Mouse (Mus musculus) stomach, postnatal 0 days (tissue): Measurements from ENCODE around the gene Chst5. TPM values are rescaled to one million over a fixed set of nuclear protein-coding genes. Genes with fewer than 3 reads are reported as not detected.

Experiments
- ATAC-seq: fragments of 200-750 bp; cut with Nextera tagmentation; 2 replicates; pipeline ENCODE4 v1.8.0; 2017; ENCODE audit not compliant: low FRiP score, low TSS enrichment
- DNase-seq: peaks from one replicate; pipeline ENCODE4 v3.0.0-alpha.2; 2016; ENCODE audit warnings: low spot score
- H3K27ac ChIP-seq: fragments of 300-500 bp; sonication (generic); replicated peaks from 2 replicates; pipeline ENCODE4 v1.5.1; 2014; ENCODE audit warnings: mild to moderate bottlenecking, control low read depth
- H3K27me3 ChIP-seq: fragments of 300-500 bp; sonication (generic); 2 replicates; pipeline ENCODE4 v1.6.1; 2014; ENCODE audit warnings: low read length; ENCODE audit not compliant: control insufficient read depth, insufficient read depth
- H3K36me3 ChIP-seq: fragments of 300-500 bp; sonication (generic); 2 replicates; pipeline ENCODE4 v1.6.1; 2014; ENCODE audit warnings: low read length, mixed read lengths; ENCODE audit not compliant: control insufficient read depth, insufficient read depth
- H3K4me1 ChIP-seq: fragments of 300-500 bp; sonication (generic); replicated peaks from 2 replicates; pipeline ENCODE4 v1.6.1; 2014; ENCODE audit warnings: antibody characterized with exemption; ENCODE audit not compliant: control insufficient read depth, insufficient read depth
- H3K4me2 ChIP-seq: fragments of 300-500 bp; sonication (generic); replicated peaks from 2 replicates; pipeline ENCODE4 v1.6.1; 2014; ENCODE audit warnings: low read depth, mild to moderate bottlenecking, control low read depth, moderate library complexity
- H3K4me3 ChIP-seq: fragments of 300-500 bp; sonication (generic); 2 replicates; pipeline ENCODE4 v1.5.1; 2014; ENCODE audit warnings: low read depth, low read length, control low read depth
- H3K9ac ChIP-seq: fragments of 300-500 bp; sonication (generic); 2 replicates; pipeline ENCODE4 v1.6.1; 2014; ENCODE audit warnings: mild to moderate bottlenecking, low read length, control low read depth, mixed read lengths
- H3K9me3 ChIP-seq: fragments of 300-500 bp; sonication (generic); 2 replicates; pipeline ENCODE4 v1.6.1; 2016; ENCODE audit warnings: low read length; ENCODE audit not compliant: control insufficient read depth
- CTCF ChIP-seq: IDR thresholded peaks from 2 replicates; pipeline ENCODE4 v1.5.1; 2016; ENCODE audit warnings: antibody characterized with exemption, low read depth, mild to moderate bottlenecking, moderate library complexity
- EP300 ChIP-seq: optimal IDR thresholded peaks from 2 replicates; pipeline ENCODE3; 2016; ENCODE audit warnings: antibody characterized with exemption
- WGBS: fragments of 180-500 bp; shearing (Covaris S2); extraction: QIAGEN DNeasy Blood & Tissue Kit; methylation state at CpG from one replicate; pipeline ENCODE4 v1.1.7; 2014; 5-methylcytosine and 5-hydroxymethylcytosine counted together
- polyA plus RNA-seq: library from polyadenylated mRNA; unstranded; fragments of >200 nt; fragmentation: Nextera tagmentation; extraction: Ambion mirVana; gene quantifications from 2 replicates; pipeline ENCODE4 v1.2.1, GENCODE M21; 2015

Chst5 gene
- polyA plus RNA-seq, 1 experiment from 2014 or later: 0.39 TPM

DNA sequence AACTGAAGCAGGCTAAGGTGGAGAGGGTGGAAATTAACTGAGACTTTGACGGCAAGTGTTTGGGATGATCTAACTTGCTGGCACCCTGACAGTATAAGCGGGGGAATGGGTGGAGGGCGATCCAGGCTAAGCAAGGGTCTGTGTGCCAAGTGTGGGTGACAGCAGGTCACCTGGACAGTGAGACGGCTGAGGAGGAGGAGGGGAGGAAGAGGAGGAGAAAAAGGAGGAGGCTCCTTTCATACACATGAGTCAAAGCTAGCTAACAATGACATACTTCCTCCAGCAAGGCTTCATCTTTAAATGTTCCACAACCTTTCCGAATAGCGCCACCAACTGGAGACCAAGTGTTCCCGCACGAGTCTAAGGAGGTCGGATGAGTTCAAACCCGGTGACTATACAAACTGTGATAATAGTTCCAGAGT is 13.1 kb upstream of the Chst5 start:
- H3K27me3 ChIP-seq: no peaks in the 10 kb centered on the region
- H3K27ac ChIP-seq: no peak overlapping the region
- peak; percentile 72 for DNase-seq
- ATAC-seq: peak; percentile 89
- no peaks in the 10 kb centered on the region for H3K36me3 ChIP-seq
- H3K4me3 ChIP-seq: no peak overlapping the region
- 21% methylated on average over 10 of the region's 10 CpGs for WGBS
- TF ChIP-seq CTCF (peak; percentile 83), EP300 (no peak)
- H3K9me3 ChIP-seq: no peaks in the 10 kb centered on the region
- H3K4me2 ChIP-seq: peak overlapping the region; percentile 25; the same call in 1 of the 2 replicates
- no peak overlapping the region for H3K9ac ChIP-seq
- no peaks in the 10 kb centered on the region for H3K4me1 ChIP-seq

DNA sequence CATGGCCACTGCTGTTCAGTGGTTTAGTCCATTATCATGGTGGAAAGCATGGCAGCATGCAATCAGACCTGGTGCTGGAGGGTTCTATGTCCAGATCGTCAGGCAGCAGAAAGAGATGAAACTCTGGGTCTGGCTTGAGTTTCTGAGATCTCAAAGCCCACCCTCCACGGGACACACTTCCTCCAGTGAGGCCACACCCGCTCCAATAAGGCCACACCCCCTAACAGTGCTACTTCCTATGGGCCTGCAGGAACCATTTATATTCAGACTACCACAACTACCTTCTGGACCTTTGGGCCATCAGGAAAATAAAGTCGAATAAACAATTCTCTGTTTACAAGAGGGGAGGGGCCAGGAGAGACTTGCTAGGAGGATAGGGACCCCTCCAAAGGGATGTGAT is 10.7 kb upstream of the Chst5 start:
- no peak for DNase-seq
- no peak overlapping the region for H3K4me2 ChIP-seq
- ATAC-seq: no peak
- no peaks in the 10 kb centered on the region for H3K4me1 ChIP-seq
- no peaks in the 10 kb centered on the region for H3K9me3 ChIP-seq
- H3K4me3 ChIP-seq: no peak overlapping the region
- H3K36me3 ChIP-seq: no peaks in the 10 kb centered on the region
- TF ChIP-seq EP300: no peak
- TF ChIP-seq CTCF: no peak
- no peak overlapping the region for H3K9ac ChIP-seq
- WGBS: 78% methylated on average over 4 of the region's 4 CpGs
- H3K27ac ChIP-seq: no peak overlapping the region
- H3K27me3 ChIP-seq: no peaks in the 10 kb centered on the region

DNA sequence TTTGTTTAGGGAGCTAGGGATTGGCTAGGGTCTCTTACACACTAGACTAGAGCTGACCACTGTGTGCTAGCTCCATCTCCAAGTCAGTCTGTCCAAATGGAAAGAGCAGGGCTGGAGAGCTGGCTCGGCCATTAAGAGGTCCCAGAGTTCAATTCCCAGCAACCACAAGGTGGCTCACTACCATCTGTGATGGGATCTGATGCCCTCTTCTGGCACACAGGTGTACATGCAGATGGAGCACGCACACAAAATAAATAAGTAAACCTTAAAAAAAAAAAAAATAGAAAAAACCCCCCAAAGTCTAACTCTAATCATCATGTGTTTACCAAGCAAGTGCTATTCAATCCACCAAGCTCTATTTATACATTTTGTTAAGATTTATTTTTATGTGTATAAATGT is 9.4 kb upstream of the Chst5 start:
- H3K4me3 ChIP-seq: no peak overlapping the region
- TF ChIP-seq EP300: no peak
- peak; percentile 55 for TF ChIP-seq CTCF

DNA sequence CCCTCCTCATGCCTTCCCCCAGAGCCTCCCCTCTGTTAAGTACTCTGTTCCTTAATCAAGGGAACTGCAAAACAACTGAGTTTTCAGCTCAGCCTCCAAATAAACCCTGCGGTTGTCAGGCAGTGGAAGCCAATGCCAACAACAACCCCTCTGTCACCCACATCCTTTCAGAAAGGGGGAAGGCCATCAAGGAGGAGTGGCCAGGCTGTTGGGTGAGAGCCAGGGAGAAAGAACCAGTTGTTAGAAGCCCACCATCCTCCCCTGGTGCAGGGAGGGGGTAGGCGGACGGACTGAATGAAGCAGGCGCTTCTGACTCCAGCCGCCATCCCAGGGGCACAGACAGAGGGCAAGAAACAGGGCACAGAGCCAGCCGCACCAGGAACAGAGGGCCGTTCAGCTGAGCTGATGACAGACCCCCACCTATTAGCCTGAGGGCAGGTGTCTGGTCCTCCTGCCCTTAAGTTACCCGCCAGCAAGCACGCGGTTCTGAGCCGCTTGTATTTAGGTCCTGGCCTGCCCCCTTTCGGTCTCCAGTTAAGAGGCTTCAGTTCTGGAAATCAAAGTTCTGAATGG is 2.7 kb upstream of the Chst5 start:
- peaks cover 3% of the 10 kb centered on the region; the same call in 1 of the 2 replicates for H3K4me1 ChIP-seq
- H3K27me3 ChIP-seq: no peaks in the 10 kb centered on the region
- no peaks in the 10 kb centered on the region for H3K9me3 ChIP-seq
- DNase-seq (peak; percentile 35), ATAC-seq (0 out of 2 replicates have a peak, but pooled peaks have one; percentile 16)
- H3K4me3 ChIP-seq: no peak overlapping the region
- 69% methylated on average over 12 of the region's 12 CpGs for WGBS
- no peaks in the 10 kb centered on the region for H3K36me3 ChIP-seq
- TF ChIP-seq CTCF (peak; percentile 36; the same call in 1 of the 2 replicates), EP300 (no peak)
- H3K27ac ChIP-seq: no peak overlapping the region
- no peak overlapping the region for H3K9ac ChIP-seq
- no peak overlapping the region for H3K4me2 ChIP-seq

More for the DNA sequence above, 9.4 kb upstream of the Chst5 start:
- Histone ChIP-seq H3K4me1 (no peaks in the 10 kb centered on the region), H3K36me3 (no peaks in the 10 kb centered on the region), H3K9ac (no peak overlapping the region), H3K4me2 (no peak overlapping the region), H3K9me3 (no peaks in the 10 kb centered on the region), H3K27ac (no peak overlapping the region), H3K27me3 (no peaks in the 10 kb centered on the region)
- WGBS: 89% methylated on average over 2 of the region's 2 CpGs
- DNase-seq (no peak), ATAC-seq (no peak)

DNA sequence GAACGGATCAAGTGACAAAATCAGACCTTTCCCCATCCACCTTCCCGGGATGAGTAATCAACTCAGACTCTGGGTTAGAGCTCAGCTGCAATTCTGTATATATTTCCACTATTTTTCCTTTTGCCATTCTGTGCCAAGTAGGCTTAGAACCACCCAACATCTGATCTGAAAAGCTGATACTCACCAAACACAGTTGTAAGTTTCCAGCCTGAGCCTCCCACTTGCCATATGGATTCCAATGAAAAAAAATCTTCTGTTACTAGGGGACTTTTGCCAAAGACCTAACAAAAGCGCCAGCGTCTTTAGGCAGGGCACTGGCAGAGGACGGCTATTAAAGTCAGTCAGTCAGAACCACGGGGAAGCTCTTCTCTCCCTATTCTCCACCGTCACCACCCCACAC is 1.3 kb upstream of the Chst5 start:
- WGBS: 49% methylated on average over 7 of the region's 7 CpGs
- DNase-seq (no peak), ATAC-seq (no peak)
- no peak for TF ChIP-seq CTCF
- TF ChIP-seq EP300: no peak
- Histone ChIP-seq H3K4me2 (no peak overlapping the region), H3K9me3 (no peaks in the 10 kb centered on the region), H3K9ac (no peak overlapping the region), H3K4me1 (peaks cover 3% of the 10 kb centered on the region; the same call in 1 of the 2 replicates), H3K27me3 (no peaks in the 10 kb centered on the region), H3K4me3 (no peak overlapping the region), H3K27ac (no peak overlapping the region), H3K36me3 (no peaks in the 10 kb centered on the region)

DNA sequence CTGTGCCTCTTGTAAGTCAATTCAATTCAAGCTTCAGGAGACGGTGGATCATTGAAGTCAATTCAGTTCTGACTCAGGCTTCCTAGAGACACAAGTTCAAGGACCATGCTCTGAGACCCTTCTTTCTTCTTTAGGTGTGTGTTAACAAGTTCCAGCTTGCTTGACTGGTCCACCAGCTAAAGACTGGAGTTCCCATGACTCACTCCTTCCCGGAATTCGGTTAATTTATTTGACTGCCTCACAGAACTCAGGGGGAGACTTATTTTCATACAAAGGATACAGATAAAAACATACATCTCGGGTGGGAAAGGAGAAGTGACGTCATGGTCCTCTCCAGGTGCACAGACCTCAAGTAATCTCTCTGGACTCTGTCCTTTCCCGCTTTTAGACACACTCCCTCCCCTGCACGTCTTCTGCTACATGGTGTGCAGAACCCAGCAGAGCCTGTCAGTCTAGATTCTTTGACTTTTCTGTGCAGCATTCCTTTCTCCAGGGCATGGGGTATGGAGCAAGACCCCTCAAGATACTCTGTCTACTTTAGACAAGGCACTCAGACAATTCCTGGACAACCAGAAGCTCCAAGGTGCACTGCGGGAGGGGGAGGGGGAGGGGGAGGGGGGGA is 4.6 kb downstream of the Chst5 start:
- Histone ChIP-seq H3K27ac (no peak overlapping the region), H3K4me1 (peaks cover 3% of the 10 kb centered on the region; the same call in 1 of the 2 replicates), H3K36me3 (no peaks in the 10 kb centered on the region), H3K9me3 (no peaks in the 10 kb centered on the region), H3K27me3 (no peaks in the 10 kb centered on the region), H3K4me2 (no peak overlapping the region), H3K9ac (no peak overlapping the region), H3K4me3 (no peak overlapping the region)
- peak; percentile 38 for DNase-seq
- 35% methylated on average over 8 of the region's 8 CpGs for WGBS
- TF ChIP-seq CTCF (no peak), EP300 (no peak)
- ATAC-seq: peak; percentile 82
